Mouse (Mus musculus): ENCODE data around the gene Olfr194.
"Not testable (repeated sequence)": the region's sequence is repeated elsewhere in the genome, so short reads cannot be mapped to it uniquely, and the experiment has no call there.

Olfr194 gene

GRCm38 (mm10) chr16:59120969-59121368 lies at the start of gene Olfr194:
Gene Olfr194, minus strand, starts transcription at chr16:59121069.
- in situ Hi-C loops (cut with MboI, MseI), result no loop called here

DNA sequence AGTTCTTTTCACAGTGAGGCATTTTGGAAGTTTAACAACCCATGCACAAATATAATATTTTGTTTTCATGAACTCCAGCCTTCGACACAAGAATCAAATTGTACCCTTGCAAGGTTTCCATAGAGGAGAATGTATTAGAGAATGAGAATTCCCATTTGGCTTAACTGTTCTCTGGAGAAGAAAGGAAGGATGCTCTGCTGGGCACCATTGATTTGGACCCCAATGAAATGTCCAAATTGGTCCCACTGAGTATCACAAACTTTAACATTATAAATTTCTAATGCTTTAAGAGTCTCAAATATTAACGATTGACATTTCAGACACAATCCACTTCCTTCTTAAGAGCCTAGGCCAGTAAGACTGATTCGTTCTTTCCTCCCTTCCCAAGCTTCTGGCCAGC lies 49.5 kb upstream of the Olfr194 start, which contains the start of gene Olfr196:
TSS of gene Olfr196 (minus strand) at position 101 of the 400 bp plus-strand sequence.
- in situ Hi-C loops (cut with MboI, MseI), result no loop called here

DNA sequence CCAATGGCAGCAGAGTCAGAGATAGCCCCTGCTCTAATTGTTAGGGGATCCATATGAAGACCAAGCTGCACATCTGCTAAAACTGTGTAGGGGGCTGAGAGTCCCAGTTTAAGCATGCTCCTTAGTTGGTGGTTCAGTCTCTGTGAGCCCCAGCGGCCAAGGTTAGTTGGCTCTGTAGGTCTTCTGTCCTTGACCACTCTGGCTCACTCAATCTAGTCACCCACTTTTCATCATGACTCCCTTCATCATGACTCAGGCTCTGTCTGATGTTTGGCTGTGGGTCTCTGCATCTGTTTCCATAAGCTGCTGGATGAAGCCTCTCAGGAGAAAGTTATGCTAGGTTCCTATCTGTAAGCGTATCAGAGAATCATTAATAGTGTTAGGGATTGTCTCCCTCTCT lies 31.1 kb upstream of the Olfr194 start:
- in situ Hi-C loops (cut with MboI, MseI), result no loop called here

DNA sequence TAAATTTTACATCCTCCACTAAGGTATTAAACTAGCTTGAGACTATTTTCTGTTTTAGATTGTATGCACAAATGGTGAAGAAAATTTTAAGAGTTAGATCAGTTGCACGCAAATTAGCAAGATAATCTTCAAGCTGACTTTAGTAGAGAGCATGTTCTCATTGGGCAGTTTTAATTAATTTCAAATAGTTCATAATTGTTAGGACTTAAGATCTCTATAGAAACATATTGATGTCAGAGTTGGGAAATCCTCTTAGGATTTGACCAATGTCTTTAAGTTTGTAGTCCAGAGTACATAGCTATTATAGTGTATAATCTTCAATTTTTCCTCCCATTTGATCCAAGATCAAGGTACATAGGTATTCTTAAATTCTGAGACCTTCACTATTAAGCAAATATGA lies 25.9 kb upstream of the Olfr194 start, which contains the start of gene Olfr195:
TSS of gene Olfr195 (plus strand) at position 301 of the 400 bp plus-strand sequence.
- in situ Hi-C loops (cut with MboI, MseI), result no loop called here

DNA sequence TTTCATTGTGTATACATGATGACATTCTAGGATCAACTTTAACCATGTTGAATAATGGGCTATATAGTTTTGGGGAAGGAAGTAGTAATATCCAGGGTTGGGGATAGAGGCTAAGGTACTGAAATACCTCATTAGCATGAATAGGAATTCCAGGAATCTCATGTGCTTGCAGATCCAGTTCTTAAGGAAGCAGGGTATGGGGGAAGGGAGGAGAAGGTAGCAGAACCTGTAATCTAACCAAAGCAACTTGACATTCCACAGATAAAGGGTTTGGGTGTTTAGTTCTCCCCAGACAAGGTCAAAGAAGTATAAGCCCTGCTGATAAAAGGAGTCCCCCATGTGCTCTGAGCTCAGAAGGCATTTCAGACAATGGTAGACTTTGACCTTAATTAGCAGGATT lies 20.2 kb upstream of the Olfr194 start:
- in situ Hi-C loops (cut with MboI, MseI), result no loop called here

DNA sequence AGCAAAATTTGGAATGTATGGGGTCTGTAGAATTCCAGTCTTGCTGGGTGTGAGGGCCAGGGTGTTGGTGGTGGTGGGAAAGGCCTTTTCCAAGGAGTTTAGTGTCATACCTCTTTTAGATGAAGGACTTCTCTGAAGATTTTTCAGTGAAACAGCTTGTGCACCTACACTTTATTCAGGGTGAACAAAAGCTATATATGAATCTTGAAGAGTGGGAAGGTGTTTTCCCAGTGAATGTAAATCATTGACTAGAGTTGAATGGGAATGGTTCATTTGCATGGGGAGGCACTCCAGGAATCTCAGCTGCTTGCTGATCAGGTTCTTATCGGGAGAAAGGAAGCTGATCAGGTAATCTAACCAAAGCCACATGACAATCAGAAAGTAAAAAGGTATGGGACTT lies 9.9 kb upstream of the Olfr194 start:
- in situ Hi-C loops (cut with MboI, MseI), result no loop called here

DNA sequence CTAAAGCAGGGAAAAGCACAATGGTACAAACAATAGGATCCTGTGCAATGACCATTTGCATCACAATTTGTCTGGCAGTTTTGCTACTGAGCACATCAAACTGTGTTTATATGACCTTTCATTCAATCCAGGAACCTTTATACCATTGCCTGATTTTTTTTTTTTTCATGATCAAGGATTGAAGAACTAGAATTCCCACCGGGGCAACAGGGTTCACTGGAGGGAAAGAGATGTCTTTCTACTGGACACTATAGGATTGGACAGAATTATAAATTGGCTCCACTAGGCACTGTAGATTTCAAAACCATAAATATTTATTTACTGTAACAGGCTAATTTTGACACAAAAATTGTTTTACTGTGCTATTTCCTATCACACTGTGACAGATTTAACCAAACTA lies 9.1 kb downstream of the Olfr194 start, which contains the start of gene Olfr193:
TSS of gene Olfr193 (minus strand) at position 101 of the 400 bp plus-strand sequence.
- in situ Hi-C loops (cut with MboI, MseI), result no loop called here

DNA sequence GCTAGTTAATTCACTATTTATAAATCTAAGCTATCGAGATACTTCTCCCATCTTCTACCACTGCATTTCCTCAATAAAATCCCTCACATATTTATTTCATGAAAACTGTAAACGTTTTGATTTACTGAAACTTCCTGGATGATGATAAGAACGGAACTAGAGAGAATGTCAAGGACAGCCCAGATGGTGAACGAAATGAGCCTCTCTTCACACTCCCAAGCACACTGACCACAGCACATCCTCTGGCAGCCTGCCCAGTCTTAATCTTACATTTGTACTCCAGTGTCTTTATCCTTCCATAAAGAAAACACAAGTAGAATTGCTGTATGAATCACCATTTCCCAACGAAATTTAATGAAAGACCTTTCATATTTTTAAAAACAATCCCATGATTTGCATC lies 12.3 kb downstream of the Olfr194 start:
- in situ Hi-C loops (cut with MboI, MseI), result not testable (repeated sequence)

DNA sequence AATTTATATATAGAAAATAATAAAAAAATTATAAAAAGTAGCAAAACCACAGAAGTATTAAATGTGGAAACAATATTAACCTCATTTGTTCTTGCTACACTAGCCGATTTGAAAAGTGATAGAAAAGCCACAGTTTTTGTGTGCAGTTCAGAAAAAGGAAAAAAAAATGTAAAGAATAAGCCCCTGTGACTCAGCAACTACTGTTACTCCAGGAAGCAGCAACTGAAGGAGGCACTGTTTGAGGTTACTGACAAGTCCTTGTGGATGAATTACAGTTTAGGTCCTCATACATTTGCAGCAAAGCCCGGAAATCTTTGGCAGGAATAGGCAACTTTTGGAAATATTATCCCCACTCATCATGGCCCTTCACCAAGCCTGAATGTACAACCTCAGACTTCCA lies 15.6 kb downstream of the Olfr194 start:
- in situ Hi-C loops (cut with MboI, MseI), result no loop called here

GRCm38 (mm10) chr16:59089722-59090121 lies 31.1 kb downstream of the Olfr194 start, which contains the start of gene Olfr191:
Gene Olfr191, minus strand, starts transcription at chr16:59089822.
- in situ Hi-C loops (cut with MboI, MseI), result not testable (repeated sequence)

DNA sequence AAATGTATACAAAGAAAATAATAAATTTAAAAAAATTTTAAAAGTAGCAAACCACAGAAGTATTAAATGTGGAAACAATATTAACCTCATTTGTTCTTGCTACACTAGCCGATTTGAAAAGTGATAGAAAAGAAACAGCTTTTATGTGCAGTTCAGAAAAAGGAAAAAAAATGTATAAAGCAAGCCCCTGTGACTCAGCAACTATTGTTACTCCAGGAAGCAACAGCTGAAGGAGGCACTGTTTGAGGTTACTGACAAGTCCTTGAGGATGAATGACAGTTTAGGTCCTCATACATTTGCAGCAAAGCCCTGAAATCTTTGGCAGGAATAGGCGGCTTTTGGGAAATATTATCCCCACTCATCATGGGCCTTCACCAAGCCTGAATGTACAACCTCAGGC lies 39.8 kb downstream of the Olfr194 start:
- in situ Hi-C loops (cut with MboI, MseI), result not testable (repeated sequence)

DNA sequence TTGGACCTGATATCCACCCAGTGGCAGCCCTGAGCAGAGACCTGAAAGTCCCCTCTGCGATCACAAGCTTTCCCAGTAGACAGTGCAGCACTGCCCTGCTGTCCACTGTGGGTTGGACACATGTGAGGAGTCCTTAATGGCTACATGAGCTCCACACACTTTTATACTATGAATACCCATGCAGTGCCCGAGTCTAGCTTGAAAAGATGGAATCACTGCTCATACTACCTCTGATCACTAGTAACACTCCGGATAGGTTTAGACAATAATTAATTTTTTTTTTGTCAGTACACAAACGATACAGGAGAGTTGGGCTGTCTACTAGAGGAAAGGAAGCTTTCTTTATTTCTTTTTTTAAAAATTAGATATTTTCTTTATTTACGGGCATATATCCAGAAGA lies 43.0 kb downstream of the Olfr194 start, which contains the start of gene Olfr190:
TSS of gene Olfr190 (minus strand) at position 101 of the 400 bp plus-strand sequence.
- in situ Hi-C loops (cut with MboI, MseI), result no loop called here

DNA sequence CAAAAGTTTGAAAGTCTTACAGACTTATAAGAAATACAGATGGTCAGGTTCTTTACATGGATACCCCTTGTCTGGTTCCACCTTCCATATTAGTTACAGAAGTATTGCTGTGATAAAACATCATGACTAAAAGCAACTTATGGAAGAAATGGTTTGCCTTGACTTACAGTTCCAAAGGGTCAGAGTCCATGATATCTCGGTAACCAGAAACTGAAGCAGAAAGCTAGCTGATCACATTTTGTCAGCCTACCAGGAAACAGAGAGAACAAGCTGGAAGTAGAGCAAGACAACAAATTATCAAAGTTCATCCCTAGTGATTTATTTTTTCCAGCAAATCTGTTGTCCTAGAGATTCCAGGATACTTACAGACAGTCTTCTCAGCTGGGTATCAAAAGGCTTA lies 47.3 kb downstream of the Olfr194 start:
- in situ Hi-C loops (cut with MboI, MseI), result no loop called here

GRCm38 (mm10) chr16:59071755-59072154 lies 49.1 kb downstream of the Olfr194 start:
- in situ Hi-C loops (cut with MboI, MseI), result no loop called here

Data from regulatory T cell (primary cell).